Mouse (Mus musculus): Measurements from ENCODE around the gene Sdhc.
"Not testable (repeated sequence)": the region's sequence is repeated elsewhere in the genome, so short reads cannot be mapped to it uniquely, and the experiment has no call there.

Gene Sdhc

DNA sequence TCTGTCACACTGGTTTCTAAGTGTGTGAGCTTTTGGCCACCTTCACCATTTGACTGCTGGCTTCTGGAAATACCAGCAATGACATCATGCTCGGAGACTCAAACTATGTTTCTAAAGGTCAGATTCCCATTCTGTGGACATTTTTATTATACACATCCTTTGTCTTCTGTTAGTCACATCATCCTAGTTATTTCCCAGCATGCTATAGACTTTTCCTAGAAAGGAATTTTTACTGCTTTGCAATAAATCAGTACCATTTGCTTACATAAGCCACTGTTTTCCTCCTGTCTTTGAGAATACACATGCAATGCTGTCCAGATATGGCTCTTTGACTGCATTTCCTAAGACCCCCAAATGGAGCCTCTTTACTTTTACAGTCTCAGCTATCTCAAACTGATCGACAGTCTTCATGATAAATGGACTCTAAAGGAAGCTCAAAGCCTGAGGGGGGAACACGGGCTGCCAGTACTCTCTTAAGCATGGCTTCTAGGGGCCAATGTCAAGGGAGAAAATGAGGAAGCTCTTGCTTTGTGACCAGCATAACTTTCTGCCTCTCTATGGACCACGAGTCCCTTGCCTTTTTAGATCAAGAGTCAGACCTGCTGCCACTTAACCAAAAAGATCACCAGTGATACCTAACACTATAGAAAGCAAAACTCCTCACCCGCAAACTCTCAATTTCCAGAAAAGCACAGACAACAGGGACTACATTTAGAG lies 15.4 kb upstream of the Sdhc start:
- peak; percentile 66 for DNase-seq

- DNase-seq, result peak; percentile 82
These were observed 13.9 kb upstream of the Sdhc start for GRCm38 (mm10) chr1:171164258-171164657.

DNA sequence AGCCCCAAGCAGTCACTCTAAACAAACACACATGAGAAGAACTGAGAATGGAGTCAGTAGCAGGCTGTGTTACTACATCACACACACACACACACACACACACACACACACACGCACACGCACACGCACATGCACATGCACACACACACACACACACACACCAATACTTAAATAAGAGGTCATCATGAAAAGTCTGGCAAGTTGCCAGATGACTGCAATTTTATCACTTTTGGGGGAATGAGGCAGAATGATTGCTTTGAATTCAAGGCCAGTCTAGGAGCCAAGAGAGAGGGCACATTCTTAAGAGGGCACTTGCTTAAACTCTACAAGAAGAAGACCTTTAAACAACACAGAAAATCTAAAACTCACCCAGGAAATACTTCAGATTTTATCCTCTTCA lies 12.1 kb upstream of the Sdhc start:
- DNase-seq, result no peak

DNA sequence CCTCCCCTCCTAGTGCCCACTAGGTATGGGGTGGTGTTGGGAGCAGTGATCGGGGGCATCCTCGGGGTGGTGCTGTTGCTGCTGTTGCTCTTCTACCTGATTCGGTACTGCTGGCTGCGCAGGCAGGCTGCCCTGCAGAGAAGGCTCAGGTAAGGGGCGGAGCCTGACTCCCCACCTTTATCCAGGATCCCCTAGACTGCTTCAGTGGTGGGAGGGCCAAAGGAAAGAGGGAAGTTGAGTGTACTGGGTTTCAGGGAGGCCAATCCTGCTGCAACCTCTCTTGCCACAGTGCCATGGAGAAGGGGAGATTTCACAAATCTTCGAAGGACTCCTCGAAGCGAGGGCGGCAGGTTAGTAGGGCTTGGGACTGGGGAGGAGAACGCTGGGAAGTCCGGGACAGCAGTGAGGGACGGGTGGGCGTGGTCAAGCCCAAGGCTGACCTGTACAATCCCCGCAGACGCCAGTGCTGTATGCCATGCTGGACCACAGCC lies 9.1 kb upstream of the Sdhc start:
- no peak for DNase-seq

DNA sequence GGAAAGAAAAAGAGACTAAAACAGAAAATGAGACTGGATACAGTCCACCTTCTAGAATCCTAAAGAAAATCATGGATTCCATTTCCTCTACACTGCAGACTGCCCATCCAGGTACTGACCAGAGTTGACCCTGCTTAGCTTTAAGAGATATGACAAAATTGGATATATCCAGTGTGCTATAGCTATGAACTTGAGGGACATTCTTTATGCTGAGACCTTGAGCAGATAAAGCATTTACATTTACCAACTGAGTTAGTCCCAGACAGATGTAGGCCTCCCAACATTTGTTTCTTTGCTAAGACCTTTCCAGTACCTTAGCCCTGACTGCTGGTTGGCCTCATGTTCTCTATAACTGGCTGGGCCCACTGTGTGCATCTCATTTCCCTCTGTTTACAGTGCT lies 7.6 kb upstream of the Sdhc start:
- no peak for DNase-seq

DNA sequence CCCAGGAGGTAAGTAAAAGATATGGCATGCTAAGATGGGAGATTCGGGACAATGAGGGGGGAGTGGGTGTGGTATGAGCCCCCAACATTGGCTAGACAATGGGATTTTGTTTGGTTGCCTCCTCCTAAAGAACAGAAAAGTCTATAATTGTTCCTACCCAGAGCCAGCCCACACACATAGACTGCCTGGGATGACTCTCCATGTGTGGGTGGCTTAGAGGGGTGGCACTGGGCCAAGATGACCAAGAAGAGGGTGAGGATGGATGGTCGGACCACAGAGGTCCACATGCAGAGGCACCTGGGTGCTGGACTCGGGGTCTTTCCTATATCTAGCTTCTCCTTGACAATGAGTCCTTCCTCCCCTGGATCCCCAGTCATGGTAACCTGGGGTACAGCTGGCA lies 6.2 kb upstream of the Sdhc start:
- no peak for DNase-seq

DNA sequence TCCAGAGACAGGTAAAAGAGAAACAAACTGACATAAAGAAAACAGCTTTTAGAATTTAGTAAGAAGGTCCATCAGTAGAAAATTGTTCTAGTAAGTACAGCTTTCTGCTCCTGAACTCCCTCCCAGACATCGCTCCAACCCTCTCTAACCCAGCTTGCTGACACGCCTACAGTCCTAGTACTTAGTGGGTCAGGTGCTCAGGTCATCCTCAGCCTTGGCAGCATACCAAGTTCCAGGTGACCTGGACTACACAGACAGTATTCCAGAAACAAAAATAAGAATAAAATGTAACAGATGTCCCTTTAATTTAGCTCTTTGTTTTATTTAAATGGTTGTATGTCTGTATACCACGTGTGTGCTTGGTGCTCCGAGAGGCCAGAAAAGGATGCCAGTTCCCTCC lies 1.6 kb upstream of the Sdhc start:
- no peak for DNase-seq

DNA sequence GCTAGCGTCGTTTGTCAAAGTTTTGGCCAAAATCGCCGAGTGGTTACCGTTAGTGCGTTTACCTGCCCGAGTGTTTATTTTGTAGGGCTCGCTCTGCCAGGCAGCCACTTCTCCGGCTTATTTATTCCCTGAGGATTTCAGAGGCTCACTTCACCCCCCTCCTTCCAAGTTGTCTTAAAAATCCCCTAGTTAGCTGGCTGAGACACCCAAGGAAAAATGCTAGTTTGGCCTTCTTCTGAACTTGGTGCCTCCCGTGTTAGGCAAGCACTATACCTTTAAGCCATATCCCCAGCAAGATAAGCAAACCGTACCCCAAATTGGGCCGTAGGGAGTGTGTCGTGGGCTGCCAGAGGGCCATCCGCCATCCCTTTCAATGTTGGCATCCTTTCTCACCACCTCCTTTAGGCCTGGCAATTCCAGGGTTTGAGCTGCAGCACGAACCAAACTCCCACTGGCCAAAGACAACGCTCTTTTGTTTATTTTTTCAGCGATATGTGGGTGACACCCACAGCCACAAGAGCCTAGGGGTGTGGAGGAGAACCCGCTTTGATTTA lies 512 bp upstream of the Sdhc start:
- peak; percentile 93 for DNase-seq

GRCm38 (mm10) chr1:171142981-171143380 lies 7.4 kb downstream of the Sdhc start:
- not testable (repeated sequence) for DNase-seq

DNA sequence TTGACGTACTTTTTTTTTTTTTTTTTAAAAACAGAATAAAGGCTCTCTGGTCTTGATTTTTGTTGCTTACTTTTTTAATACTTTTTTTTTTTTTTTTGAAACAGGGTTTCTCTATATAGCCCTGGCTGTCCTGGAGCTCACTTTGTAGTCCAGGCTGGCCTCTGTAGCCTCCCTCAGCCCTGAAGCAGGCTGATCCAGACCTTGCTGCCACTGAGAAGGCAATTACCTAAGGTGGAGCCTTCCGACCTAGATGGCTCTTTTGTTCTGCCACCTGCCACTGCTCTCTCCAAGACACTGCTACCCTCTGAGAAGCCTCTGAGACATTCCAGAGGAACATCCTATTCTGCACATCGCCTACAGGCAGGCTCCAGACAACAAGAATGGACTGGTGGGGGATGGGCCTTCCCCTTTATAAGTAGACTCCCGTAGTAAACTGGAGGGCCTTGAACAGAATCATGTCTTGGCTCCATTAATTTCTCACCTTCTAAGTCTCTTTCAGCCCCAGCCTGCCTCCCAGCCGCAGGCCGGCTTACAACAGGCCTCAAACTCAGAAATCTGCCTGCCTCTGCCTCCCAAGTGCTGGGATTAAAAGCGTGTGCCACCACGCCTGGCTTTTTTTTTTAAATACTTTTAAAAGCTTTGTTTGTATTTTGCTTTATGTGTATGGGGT lies 12.8 kb downstream of the Sdhc start:
- DNase-seq, result not testable (repeated sequence)

DNA sequence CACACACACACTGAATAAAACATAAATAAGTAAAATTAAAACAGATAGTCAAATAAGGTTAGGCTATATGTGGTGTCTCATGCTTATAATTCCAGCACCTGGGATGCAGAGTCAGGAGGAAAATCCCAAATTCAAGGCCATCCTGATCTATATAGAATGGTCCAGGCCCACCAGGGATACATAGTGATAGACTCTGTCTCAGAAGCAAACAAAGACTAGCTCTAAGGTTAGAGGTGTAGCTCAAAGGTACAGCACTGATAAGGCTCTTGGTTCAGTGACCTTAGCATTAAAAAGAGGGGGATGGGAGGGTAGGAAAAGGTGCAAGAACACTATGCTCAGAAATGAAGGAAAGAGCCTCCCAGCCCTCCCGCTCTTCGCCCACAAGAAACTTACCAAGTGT lies 14.8 kb downstream of the Sdhc start:
- no peak for DNase-seq

- DNase-seq, result no peak
These were observed 19.4 kb downstream of the Sdhc start for GRCm38 (mm10) chr1:171130971-171131370.

DNA sequence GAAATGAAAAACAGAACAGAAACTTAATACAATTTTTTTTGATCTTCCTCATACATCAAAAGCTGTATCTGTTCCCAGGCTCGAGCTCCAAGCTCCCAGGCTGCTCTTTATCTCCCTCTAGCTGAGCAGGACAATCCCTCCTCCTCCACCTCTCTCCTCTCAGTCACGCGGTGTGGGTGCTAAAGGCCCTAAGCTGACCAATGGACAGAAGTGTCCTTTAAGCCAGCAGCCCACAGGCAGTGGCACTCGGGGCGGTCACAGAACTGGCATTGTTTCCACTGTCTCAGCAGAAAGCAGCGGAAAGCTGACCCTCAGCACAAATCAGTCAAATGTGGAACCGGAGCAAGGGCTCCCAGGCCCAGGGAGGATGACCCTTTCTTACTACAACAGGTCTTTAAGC lies 21.2 kb downstream of the Sdhc start:
- DNase-seq, result peak; percentile 99

DNA sequence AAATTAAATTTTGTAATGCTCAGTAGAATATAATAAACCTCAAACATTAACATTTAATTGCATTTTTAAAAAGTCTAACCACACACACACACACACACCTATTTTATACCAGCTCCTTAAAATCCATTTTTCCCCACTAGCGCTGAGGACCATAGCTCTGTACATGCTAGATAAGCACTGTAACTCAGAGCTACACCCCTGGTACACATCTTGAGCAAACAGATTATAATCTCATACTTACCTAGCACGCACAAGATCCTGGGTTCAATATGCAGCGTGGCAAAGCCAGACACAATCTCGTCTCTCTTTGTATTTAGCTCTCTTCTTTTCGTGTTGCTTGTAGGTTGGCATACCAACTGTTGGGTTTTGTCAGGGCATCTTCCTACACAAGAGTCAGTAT lies 26.0 kb downstream of the Sdhc start:
- peak; percentile 54 for DNase-seq

DNA sequence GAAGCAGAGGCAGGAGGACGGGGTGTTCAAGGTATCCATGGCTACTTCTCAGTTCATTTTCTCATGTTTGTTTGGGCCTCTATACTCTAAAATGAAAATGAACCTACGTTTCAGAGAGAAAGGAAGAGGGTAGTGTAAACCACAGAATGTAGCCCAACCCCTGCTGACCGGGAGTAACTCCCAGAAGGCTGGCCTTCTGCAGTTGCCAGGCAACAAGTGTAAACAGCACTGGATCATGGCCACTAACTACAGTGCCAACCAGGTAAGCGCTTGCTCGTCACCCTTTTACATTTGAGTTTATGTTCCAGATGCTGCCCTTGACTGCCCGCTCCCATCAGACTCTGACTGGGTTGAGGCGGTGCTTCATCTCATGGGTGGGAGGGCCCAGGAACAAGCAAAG lies 27.5 kb downstream of the Sdhc start:
- DNase-seq, result peak; percentile 92

GRCm38 (mm10) chr1:171121839-171122238 lies 28.6 kb downstream of the Sdhc start:
- DNase-seq, result no peak

GRCm38 (mm10) chr1:171120893-171121292 lies 29.5 kb downstream of the Sdhc start:
- DNase-seq, result no peak

- no peak for DNase-seq
These were observed 31.0 kb downstream of the Sdhc start for GRCm38 (mm10) chr1:171119405-171119804.

DNA sequence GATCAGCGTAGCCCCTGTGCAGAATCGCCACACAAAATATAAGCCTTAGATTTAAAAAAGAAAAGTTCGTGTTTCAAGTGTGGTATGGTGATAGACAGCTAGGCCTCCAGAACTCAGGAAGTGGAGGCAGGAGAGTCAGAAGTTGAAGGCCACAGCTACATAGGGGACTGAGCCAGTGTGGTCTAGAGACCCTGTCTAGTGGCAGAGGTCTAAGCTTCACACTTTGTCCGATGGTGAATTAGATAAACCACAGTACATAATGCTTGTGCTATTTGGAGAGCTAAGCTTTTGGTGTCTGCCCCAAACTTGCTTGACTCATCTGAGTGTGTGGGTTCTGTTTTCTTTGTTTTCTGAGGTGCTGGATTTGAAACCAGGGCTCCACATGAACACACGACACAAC lies 31.4 kb downstream of the Sdhc start:
- DNase-seq, result no peak

- DNase-seq, result peak; percentile 91
These were observed 32.1 kb downstream of the Sdhc start for GRCm38 (mm10) chr1:171118269-171118684.

DNA sequence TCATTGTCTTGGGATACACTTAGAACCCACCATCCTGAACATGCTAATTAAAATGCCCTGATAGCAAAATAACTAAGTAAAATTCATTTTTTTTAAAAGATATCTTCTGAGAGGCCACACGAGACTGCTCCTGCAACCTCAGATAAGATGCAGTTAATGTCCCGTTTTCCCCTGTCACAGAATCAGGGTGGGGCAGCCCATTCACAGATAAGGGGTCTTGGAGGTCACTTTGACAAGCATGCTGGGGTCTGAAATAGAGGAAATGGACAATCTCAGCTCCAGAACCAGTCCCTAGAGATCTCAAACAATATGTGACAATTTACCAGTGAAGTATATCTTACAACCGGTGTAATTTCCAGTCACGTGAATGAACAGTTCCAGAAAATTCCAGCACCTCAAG lies 34.1 kb downstream of the Sdhc start:
- DNase-seq, result no peak

DNA sequence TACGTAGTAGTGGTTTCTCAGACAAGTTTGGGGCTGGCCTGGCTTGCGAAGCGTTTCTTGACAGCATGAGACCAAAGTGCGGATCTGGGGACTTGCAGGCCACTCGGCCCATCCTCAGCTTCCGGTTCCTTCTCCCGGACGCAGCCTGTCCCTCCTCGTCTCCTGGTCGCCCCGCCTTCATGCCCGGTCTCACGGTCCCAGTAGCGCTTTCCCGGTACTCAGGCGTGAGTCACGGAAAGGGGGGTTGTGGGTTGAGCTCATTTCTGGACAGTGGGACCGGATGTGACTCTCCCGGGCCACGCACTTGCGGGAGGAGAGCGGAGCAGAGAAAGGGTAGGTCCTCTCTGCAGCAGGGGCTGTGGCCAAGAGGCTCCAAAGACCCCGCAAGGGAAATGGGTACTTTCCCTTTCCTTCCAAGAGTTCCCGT lies 36.5 kb downstream of the Sdhc start, which contains the start of gene Cfap126:
Gene Cfap126 (plus strand): TSS at position 46 of the 427 bp plus-strand sequence.
- peak; percentile 100 for DNase-seq

DNA sequence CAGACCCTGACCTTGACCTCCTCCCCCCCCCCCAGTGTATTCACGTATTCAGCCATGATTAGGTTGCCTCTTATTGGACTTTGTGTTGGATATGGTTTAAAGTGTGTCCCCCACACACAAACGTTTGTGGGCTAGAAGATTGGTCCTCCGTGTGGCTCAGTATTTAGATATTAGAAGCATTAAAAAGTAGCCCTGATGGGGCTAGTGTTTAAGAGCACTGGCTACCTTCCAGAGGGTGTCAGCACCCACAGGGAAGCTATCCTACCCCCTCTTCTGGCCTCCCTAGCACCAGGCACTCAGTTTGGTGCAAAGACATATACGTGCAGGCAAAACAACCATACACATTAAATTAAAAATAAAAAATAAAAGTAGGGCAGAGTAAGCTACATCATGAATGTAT lies 37.4 kb downstream of the Sdhc start:
- no peak for DNase-seq
